In the genomic region with DNA sequence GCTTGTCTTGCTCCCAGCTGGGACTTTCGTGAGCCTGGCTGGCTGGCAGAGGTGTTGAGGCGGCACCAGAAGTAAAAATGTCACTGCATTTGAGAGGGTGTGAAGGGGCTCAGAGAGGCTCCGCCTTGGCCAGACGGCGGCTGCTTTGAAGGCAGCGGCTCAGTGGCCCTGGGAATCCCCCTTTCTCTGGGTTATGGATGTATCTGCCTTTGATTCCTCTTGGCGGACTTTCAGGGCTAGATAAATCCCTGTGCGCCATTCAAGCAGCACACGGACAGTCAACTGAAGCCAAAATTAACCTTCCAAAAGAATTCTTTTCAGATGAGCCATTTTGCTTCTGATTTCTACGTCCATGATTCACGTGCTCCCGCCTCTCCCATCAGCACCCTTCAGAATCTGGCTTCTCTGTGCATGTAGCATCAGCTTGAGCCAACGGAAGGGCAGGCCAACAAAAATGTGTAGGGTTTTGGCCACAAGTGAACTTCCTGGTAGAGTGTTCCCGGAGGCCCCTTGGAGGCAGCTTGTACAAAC, we compare ENCODE assay signal across 13 mouse cellular contexts. TPM values are rescaled to one million over a fixed set of nuclear protein-coding genes. Genes with fewer than 3 reads are reported as not detected.
DNase-seq lines count a peak whose midpoint lies in the region; ATAC-seq and TF ChIP-seq lines count a peak whose summit lies in the region.
"Had no signal": no experiment of that assay in that cellular context is flagged by ENCODE, and none has a peak within 500 bp of the region (broad histone marks: within the 10 kb centered on the region; RNA-seq: fewer than 3 reads in every experiment).

No protein-coding gene starts in this region.

- H3K9ac ChIP-seq in forebrain, embryonic 14.5 days (ENCODE audit: low read length) = no peak overlapping the region
- H3K9ac ChIP-seq in forebrain, embryonic 12.5 days = no peak overlapping the region
- H3K9ac ChIP-seq in kidney, postnatal 0 days (ENCODE audit: low read depth, low read length) = no peak overlapping the region
- no peak overlapping the region for H3K9ac ChIP-seq in forebrain, embryonic 16.5 days (replicated peaks; ENCODE audit: low read depth, low read length)
- H3K9ac ChIP-seq: embryonic facial prominence, embryonic 13.5 days had no signal

- no peaks in the 10 kb centered on the region for H3K36me3 ChIP-seq in forebrain, embryonic 14.5 days (ENCODE audit: control insufficient read depth, insufficient read depth, low read length)
- no peaks in the 10 kb centered on the region for H3K36me3 ChIP-seq in forebrain, embryonic 12.5 days (replicated peaks)
- H3K36me3 ChIP-seq in kidney, postnatal 0 days (ENCODE audit: insufficient read depth, low read length) = no peaks in the 10 kb centered on the region
- H3K36me3 ChIP-seq in forebrain, embryonic 16.5 days (ENCODE audit: control insufficient read depth, insufficient read depth) = no peaks in the 10 kb centered on the region
- H3K36me3 ChIP-seq: embryonic facial prominence, embryonic 13.5 days had no signal

- no peak overlapping the region; the same call in 1 of the 2 replicates for H3K27ac ChIP-seq in forebrain, embryonic 14.5 days (ENCODE audit: low read depth, low read length)
- H3K27ac ChIP-seq in forebrain, embryonic 12.5 days = no peak overlapping the region
- no peak overlapping the region for H3K27ac ChIP-seq in kidney, postnatal 0 days
- peak overlapping the region; percentile 25; the same call in 1 of the 2 replicates for H3K27ac ChIP-seq in forebrain, embryonic 16.5 days (ENCODE audit: low read length)
- H3K27ac ChIP-seq: embryonic facial prominence, embryonic 13.5 days had no signal

- no peaks in the 10 kb centered on the region for H3K4me1 ChIP-seq in forebrain, embryonic 14.5 days (ENCODE audit: control insufficient read depth, insufficient read depth, low read length)
- H3K4me1 ChIP-seq in forebrain, embryonic 12.5 days = peaks cover 3% of the 10 kb centered on the region; the same call in 1 of the 2 replicates
- no peaks in the 10 kb centered on the region; the same call in 1 of the 2 replicates for H3K4me1 ChIP-seq in kidney, postnatal 0 days (replicated peaks; ENCODE audit: insufficient read depth, low read length)
- H3K4me1 ChIP-seq in forebrain, embryonic 16.5 days (replicated peaks; ENCODE audit: control insufficient read depth, insufficient read depth, low read length) = peaks cover 7% of the 10 kb centered on the region

- peak; percentile 52 for DNase-seq in forebrain, embryonic 14.5 days (ENCODE audit: low spot score)
- peak; percentile 46 for DNase-seq in kidney, postnatal 0 days (ENCODE audit: low spot score)
- no peak for DNase-seq in kidney, adult 18-20 months
- peak; percentile 91 for DNase-seq in Muller cell, postnatal 12 days (ENCODE audit: inconsistent ontology term)
- no peak for DNase-seq in spleen, adult 12 weeks (ENCODE audit: low spot score)
- DNase-seq in adipocyte (ENCODE audit: low spot score) = no peak
- DNase-seq: gastrocnemius, postnatal 36 days; kidney, adult 11 months; layer of hippocampus, adult 9-11 months; liver had no signal

- no peak for TF ChIP-seq CTCF in kidney, postnatal 0 days (IDR thresholded peaks at IDR 0.05; ENCODE audit: low read depth)

- 60% methylated on average over 14 of the region's 14 CpGs for WGBS in forebrain, embryonic 14.5 days
- WGBS in forebrain, embryonic 12.5 days = 78% methylated on average over 14 of the region's 14 CpGs
- WGBS in kidney, postnatal 0 days = 22% methylated on average over 14 of the region's 14 CpGs
- WGBS in forebrain, embryonic 16.5 days = 49% methylated on average over 14 of the region's 14 CpGs

- no peaks in the 10 kb centered on the region for H3K27me3 ChIP-seq in forebrain, embryonic 14.5 days (replicated peaks; ENCODE audit: control insufficient read depth, insufficient read depth, low read length)
- H3K27me3 ChIP-seq in forebrain, embryonic 12.5 days = no peaks in the 10 kb centered on the region
- H3K27me3 ChIP-seq in kidney, postnatal 0 days (ENCODE audit: insufficient read depth, low read length) = no peaks in the 10 kb centered on the region
- no peaks in the 10 kb centered on the region for H3K27me3 ChIP-seq in forebrain, embryonic 16.5 days (replicated peaks; ENCODE audit: control insufficient read depth, insufficient read depth, low read length)

- no peaks in the 10 kb centered on the region for H3K9me3 ChIP-seq in forebrain, embryonic 14.5 days (replicated peaks; ENCODE audit: control insufficient read depth, low read length)
- no peaks in the 10 kb centered on the region for H3K9me3 ChIP-seq in forebrain, embryonic 12.5 days
- H3K9me3 ChIP-seq in kidney, postnatal 0 days (replicated peaks; ENCODE audit: low read length) = no peaks in the 10 kb centered on the region
- H3K9me3 ChIP-seq in forebrain, embryonic 16.5 days (ENCODE audit: control insufficient read depth, low read length) = no peaks in the 10 kb centered on the region
- H3K9me3 ChIP-seq: embryonic facial prominence, embryonic 13.5 days had no signal

- no peak for ATAC-seq in forebrain, embryonic 14.5 days
- ATAC-seq in forebrain, embryonic 12.5 days (ENCODE audit: low FRiP score) = no peak
- no peak for ATAC-seq in kidney, postnatal 0 days (replicated peaks; ENCODE audit: low FRiP score, low read depth)
- ATAC-seq in forebrain, embryonic 16.5 days = peak; percentile 66; the same call in 1 of the 2 replicates

- no peak overlapping the region for H3K4me2 ChIP-seq in forebrain, embryonic 14.5 days (ENCODE audit: low read length)
- H3K4me2 ChIP-seq in forebrain, embryonic 12.5 days = no peak overlapping the region
- H3K4me2 ChIP-seq in kidney, postnatal 0 days (ENCODE audit: low read length) = no peak overlapping the region
- H3K4me2 ChIP-seq in forebrain, embryonic 16.5 days (ENCODE audit: low read length) = no peak overlapping the region
- H3K4me2 ChIP-seq: embryonic facial prominence, embryonic 13.5 days had no signal

- H3K4me3 ChIP-seq in forebrain, embryonic 14.5 days (ENCODE audit: low read depth, low read length) = no peak overlapping the region
- no peak overlapping the region for H3K4me3 ChIP-seq in forebrain, embryonic 12.5 days (replicated peaks)
- H3K4me3 ChIP-seq in kidney, postnatal 0 days (replicated peaks; ENCODE audit: low read depth, low read length) = no peak overlapping the region
- H3K4me3 ChIP-seq in forebrain, embryonic 16.5 days (replicated peaks; ENCODE audit: low read length) = no peak overlapping the region
- H3K4me3 ChIP-seq: embryonic facial prominence, embryonic 13.5 days had no signal

RNA-seq across cellular contexts. Expression of a gene that starts 57.9 kb away (rescaled TPM):
- polyA plus RNA-seq in forebrain, embryonic 14.5 days (2014; fragmentation: Nextera tagmentation; extraction: Ambion mirVana) = 9.2 and 9.7 TPM in 2 replicates
- polyA plus RNA-seq in forebrain, embryonic 12.5 days (2016; fragmentation: Nextera tagmentation; extraction: Ambion mirVana) = 15.1 and 16.4 TPM in 2 replicates
- polyA plus RNA-seq in kidney, postnatal 0 days (2015; fragmentation: Nextera tagmentation; extraction: Ambion mirVana) = 24.6 and 26.1 TPM in 2 replicates
- 11.8 and 13.2 TPM in 2 replicates for polyA plus RNA-seq in forebrain, embryonic 16.5 days (2015; fragmentation: Nextera tagmentation; extraction: Ambion mirVana)

Comparison
In these comparisons a context has a peak if more than half of its experiments do, and no peak if none do; other contexts are left out.
1. DNase-seq: peak in forebrain, embryonic 14.5 days (single experiment), kidney, postnatal 0 days (single experiment) and Muller cell, postnatal 12 days (single experiment); none in kidney, adult 18-20 months (single experiment), spleen, adult 12 weeks (single experiment) and adipocyte (single experiment).